Mouse (Mus musculus) NIH3T3 (cell line): ENCODE measurements at regions not wholly inside any gene's neighbourhood (a gene's known extent, or its start where the extent isn't known, plus 50 kb on each side); places are given as distances from the start of the nearest gene placed in this dataset.

Experiments
- DNase-seq: peaks from one replicate; pipeline ENCODE4 v3.0.0-alpha.2; 2012; ENCODE audit warnings: low read depth

DNA sequence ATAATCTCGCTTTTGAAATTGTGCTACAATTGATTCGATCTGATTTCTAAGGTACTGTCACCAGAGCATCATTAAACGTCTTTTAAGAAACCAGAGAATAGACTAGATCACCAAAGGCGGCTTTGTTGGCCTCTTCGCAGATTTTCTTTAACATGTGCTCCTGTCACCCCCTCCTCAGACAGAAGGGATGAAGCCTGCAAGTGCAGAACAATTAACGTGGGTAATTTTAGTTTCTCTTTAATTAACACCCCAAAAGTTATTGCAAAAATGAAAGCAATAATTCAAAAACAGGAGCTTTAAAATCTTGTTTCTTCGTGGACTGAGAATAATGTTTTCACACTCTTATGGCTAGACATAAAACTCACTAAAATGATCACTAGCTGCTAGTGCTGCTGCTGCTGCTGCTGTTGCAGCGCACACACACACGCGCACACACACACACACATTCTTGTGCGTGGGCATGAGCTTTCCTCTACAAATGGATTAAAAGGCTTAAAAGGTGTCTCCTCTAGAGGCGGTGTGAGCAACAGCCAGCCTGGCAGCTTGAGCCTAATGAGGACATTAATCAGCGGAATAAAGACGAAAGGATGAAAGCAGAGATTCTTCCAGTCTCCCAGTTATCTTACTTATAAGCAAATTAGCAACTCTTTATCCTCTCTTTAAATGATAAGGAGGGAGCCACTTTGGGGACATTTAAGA lies 550.5 kb upstream of the Btbd3 start:
- no peak for DNase-seq

DNA sequence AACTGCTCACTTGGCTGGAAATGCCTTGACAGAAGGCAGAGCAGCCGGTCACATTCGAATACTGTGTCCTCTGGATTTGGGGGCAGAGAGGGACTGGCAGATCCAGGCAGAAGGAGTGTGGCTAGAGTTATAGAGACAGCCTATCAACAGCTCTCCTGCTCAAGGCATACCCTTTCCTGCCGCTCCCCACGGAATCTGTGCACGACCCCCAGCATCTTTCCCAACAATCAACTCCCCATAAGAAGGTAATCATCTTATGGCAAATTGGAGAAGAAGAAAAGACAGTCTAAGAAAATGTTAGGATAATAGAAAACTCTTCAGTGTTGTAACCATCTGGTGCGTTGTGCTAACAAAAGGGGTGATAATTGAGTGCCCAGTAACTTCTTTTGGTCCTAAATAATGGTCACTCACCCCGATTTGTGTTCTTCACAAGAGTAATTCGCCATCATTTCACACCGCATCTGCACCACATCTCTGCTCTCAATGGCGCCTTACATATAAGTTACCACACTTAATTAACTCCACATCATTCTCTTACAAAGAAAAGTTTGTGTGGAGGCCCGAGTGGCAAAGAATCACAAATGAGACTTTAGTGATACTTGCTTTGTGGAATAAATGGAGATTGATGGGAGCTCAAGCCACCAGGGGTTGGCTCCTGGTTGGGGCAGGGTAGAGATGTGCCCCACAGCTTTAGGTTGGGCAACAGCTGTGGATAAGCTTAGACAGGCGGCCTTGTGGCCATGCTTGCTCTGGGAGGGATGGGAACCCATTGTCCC lies 551.2 kb upstream of the Btbd3 start:
- no peak for DNase-seq

DNA sequence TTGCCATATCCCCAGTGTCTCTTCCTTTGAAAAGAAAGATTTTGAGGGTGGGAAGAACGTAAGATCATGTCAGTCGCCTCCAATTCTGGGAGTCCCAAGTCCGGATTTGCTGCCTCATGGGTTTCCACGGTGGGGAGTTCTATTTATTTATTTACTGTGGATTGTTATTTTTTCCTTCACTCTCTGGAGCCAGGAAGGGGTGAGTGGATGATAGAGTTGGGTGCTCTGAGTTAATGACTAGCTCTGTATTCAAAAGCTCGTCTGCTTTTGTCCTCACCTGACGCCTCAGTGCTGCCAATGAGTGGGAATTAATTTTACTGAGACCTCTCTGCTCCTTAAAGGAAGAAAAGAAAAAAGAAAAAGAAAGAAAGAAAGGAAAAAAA lies 551.8 kb upstream of the Btbd3 start:
- DNase-seq = no peak

DNA sequence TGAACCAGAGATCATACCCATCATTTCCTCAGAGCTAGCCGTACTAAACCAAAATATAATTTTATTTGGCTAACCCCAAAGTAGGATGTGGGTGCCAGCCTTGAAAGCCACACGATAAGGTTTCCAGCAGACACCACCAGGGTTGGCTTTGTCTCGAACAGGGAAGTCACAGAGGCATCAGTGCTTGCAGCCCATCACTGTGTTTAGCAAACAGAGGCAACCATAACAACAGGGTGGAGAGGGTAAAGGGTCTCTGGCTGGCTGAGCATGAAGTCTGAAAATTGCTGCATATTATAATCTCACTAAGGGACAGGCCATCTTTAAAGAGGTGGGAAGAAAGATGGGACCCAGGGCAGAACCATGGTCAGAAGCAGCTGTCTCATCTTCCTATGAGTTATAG lies 552.3 kb upstream of the Btbd3 start:
- DNase-seq = no peak

DNA sequence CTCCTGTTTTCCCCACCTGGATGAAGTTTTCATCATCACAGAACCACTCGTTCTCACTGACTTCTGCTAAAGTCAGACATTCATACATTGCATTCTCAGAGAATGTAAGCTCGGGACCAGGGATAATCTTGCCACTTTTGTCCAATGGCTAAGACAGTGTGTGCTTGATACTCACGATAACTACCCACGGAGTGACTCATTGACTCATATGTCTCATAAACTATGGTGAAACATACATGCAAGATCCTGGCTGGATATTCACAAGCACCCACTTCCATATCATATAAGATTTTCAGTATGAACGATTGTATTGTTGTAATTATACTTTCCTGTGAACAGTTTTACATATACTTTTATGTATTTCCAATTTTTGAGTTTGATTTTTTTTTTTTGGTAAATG lies 560.5 kb upstream of the Btbd3 start:
- DNase-seq = peak; percentile 33

DNA sequence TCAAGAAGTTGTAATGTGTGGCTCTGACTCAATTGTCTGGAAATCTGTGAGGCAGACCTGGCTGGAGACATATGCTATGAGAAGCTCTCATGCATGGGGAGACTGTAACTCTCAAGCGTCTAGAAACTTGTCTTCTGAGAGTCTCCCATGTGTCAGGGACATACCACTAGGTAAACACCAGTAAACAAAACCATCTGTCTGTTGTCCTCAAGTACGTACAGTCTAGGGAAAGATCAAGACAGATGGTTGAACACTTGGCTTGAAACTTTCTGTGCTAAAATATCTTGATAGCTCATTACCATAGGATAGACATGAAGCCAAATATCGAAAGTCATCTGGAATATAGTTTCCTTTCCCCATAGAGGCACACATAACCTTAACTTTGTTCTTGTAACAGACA lies 562.3 kb upstream of the Btbd3 start:
- DNase-seq = no peak

DNA sequence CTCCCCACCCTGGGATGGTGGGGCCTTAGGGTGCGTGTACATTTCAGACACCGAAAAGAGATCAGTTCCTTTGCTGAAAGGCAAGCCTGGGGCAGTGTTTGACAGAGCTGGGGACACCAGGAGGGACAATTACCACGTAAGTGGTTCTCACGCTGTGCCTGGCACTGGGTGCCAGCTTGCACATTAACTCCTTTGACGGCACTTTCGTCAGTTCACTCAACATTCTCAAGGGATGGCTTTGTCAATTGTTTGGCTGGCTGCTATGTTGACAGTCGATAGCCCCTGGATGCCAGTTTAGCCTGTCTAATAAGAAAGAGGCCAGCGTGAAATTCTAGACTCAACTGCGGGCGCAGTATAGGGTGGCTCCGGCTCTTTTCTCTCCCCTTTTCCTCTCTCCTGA lies 569.2 kb upstream of the Btbd3 start:
- no peak for DNase-seq

DNA sequence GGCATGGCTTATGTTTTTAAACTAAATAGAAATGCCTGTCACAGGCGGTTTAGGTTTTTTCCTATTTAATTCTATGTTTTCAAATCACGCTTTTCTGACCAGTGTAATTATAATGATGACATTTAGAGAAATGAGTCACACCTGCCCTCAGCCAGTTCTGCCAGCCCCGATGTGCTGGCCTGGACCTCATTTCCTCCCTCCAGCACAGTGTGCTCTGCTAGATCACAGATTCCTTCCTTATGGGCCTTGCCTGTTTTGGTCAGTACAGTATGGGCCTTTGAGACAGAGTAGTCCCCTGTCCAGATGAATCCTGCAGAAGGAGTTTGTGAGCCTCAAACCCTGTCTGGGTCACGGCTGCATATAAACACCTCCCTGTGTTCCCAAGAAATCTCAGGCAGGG lies 569.6 kb upstream of the Btbd3 start:
- DNase-seq = peak; percentile 74

DNA sequence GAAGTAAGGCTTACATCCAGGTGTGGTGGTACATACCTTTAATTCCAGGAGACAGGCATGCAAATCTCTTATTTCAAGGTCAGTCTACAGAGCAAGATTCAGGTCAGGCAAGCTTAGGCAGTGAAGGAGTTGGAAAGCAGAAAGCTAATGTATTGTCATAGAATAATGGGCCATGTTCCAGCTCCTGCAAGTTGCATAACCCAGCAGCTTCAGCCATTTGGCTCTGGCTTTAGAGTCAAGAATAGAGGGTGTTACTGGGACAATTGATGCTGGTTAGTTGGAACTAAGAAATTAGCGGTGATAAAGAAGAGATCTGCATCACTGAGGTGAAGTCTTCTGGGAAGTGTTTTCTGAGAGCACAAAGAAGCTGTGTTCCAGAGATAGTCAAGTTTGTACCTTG lies 565.3 kb upstream of the Jag1 start:
- DNase-seq = no peak

DNA sequence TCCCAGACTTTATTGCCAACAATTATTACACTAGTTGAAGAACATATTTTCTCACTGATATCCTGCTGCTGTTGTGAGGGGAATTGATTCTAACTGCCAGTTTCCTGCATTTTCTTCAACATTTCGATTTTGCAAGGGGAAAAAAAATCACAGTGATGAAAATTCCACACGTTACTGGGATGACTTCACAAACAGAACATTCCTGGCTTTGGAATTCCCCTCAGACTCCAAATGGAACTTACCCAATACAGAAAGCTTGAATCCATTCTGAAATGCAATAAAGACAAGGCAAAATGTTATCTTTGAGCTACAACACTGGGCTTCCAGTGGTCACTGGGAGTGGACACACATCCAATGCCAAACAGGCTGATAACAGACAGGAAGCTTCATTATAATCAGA lies 546.7 kb upstream of the Jag1 start:
- peak; percentile 63 for DNase-seq

DNA sequence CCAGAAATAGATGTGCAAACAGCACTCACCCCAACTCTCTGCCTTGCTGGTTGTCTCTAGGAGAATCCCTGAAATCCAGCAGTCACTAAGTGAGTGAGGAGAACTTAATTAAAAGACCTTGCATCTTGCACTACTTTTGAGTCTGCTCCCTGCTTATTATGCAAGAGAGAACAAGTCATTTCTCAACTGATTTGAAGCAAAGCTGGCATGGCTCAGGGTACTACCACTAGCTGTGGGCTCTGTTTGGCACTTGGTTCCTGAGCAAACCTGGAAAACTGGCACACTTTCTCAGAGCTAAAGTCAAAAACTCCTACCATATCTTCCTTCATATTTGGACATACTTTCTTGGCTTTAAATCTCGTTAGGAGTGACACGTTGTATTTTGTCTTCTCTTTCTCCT lies 545.8 kb upstream of the Jag1 start:
- DNase-seq = peak; percentile 7

DNA sequence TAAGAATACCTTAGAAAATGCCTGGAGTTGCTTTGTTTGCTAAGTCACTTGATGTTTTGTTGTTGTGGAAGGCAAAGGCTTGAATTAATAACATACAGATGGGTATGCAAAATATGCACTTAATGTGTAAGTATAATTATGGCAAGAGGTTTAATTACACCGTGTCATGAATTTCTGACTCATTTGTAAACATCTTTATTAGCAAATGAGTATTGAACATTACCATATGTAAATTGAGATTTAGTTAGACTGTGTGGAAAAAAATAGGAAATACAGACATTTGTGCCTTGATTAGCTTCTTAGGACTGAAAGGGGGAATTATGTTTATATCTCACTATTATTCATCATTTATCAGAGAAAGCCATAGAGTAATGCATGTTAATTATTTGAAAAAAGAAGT lies 544.0 kb upstream of the Jag1 start:
- no peak for DNase-seq

DNA sequence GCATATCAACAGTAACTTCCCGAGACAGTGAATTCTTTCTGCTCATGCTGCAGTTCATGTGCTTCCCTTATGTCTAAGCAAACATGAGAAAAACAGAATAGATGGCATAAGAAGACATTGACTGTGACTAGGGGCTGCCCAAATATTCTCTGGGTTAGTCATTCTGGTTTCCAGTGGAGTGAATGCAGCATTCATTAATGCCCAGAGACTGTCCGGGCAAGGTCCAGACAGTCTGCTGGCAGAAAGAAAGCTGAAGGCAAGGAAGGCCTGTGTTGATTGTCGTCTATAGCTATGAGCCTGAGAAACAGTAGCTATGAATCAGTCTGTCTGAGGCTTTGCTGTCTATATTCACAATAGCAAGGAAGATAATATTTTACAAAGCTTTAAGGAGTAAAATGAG lies 537.9 kb upstream of the Jag1 start:
- DNase-seq = peak; percentile 31

DNA sequence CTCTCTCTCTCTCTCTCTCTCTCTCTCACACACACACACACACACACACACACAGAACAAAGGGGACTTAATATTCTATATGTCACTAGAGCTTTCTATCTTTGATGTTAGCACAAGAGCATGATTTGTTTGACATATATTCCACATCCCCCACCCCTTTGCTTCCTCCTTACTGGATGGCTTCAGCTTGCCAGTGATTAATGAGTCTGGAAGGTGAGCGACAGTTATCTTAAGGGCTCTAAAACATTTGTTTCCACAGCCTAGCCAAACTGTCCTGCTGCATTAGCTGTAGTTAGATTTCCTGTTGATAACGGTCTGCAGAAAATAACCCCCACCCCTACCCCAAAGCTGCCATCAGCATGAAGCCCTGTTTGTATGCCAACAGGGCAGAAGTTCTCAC lies 527.7 kb upstream of the Jag1 start:
- no peak for DNase-seq

DNA sequence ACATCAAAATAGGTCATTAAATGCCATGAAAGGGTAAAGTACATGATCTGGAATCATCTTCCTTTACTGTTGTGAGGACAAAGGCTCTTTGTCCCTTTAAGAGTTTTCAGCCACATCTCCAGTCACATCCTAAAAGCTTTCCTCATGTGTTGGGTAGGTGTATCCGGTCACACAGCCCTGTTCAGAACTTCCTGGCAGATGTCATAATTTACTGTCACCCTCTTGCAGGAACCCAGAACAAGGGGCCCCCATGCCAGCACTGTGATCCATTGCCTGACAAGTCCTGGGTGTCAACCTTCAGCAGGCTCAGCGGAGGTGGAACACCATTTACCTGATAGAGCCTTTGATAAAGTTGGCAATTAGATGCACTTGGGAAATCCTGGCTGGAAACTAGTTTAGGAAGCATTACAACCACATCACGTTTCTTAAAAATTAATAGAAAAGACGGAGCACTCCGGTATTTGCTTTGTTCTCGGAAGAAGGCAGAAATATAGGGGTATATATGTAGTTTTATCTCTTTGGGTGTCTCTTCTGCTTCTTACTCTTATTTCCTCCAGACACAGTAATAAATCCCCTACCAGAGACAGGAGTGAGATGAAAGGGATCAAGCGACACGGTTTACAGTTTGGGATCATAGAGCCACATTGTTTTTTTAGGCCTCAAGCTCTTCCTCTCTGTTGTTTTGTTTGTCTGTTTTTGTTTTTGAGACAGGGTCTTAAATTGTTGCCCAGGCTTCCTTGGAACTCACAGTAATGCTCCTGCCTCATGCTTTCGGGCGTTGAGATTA lies 527.0 kb upstream of the Jag1 start:
- DNase-seq = no peak

DNA sequence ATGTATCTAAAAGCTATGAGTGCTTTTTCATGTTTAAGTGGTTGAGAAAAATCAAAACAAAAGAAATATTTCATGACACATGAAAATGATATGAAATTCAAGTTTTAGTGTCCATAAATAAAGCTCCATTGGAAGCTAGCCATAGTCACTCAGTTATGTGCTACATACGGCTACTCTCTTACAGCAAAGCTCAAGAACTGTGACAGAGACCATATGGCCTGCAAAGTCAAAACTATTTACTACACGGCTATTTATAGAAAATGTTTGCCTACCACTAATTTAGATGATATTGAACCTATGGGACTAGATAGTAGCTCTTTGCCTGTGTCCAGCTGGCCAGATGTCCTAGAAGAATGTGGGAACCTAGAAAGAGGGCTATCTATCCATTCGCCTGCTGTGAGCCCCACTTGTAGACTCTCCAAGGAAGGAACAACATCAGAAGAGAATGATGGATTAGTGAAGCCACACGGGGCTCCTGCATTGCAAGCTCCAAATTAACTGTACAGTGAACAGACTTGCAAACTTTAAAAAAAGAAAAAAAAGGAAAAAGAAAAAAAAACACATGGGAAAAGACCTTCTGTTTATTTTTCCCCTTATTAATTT lies 518.7 kb upstream of the Jag1 start:
- DNase-seq = no peak

DNA sequence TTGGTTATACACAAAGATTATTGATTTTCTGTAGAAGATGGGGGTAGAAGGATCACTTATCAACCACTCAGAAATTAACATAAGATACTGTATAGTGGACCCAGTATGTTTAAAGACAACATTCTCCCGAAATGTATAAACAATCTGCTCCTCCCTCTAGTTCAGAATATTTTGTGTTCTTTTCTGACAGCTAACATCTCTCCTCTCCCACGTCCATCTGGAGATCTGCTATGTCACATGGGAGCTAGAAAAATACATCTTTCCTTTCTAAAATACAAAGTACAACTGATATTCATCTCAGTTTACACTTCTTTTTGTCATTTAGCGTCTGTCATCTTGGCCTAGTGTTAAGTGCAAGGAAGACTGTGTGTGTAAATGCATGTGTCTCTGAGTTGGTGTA lies 500.2 kb upstream of the Jag1 start:
- no peak for DNase-seq

DNA sequence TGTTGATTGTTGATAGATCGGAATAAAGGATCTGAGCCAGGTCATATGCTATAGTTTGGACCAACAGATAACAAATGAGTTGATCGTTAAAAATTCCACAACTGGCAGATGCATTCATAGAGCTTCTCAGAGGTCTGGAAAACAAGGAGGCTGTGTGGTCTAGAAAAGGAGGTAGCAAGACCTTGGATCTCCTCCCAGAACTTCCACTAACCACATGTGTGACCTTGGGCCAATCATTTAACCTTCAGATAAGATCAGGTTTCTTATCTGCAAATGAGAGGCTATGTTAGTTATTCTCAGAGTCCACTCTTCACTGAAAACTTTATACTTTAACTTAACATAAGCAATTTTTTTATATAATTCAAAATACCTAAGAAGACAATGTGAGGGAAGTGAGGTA lies 497.3 kb upstream of the Jag1 start:
- DNase-seq = peak; percentile 20

DNA sequence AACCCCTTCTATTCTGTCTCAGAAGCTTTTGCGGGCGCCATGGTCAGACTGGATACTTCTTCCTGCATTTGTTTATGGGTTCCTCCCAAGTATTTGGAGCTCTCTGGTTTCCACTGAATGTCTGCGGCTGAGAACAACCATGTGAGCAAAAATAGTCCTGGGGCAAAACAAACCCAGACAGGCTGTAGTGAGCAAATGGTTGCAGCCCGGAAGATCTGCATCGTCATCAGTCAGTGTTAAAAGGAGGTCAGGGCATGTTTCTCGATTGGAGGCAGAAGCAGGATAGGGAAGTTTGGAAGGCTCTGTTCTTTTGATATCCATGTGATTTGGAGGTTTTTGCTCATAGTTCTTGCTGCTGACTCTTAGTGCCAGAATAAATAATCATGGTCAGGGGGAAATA lies 492.1 kb upstream of the Jag1 start:
- DNase-seq = peak; percentile 6

DNA sequence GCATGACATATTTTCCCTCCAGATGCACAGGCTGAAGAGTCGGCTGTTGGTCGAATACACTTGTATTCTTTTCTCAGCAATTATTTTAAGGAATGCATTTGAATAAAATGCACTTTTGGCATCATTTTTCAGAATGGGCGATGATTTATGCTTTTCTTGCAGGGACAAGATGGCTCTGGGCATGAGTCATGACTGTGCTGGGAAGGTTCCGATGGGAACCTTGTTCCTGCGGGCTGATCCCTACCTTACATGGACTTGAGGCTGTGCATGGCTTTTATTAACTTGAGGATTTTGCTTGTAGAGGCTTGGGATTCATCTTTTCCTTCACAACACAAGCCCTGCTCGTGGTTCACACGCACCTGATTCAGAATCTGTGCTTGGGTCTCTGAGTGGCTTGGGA lies 481.7 kb upstream of the Jag1 start:
- peak; percentile 92 for DNase-seq

DNA sequence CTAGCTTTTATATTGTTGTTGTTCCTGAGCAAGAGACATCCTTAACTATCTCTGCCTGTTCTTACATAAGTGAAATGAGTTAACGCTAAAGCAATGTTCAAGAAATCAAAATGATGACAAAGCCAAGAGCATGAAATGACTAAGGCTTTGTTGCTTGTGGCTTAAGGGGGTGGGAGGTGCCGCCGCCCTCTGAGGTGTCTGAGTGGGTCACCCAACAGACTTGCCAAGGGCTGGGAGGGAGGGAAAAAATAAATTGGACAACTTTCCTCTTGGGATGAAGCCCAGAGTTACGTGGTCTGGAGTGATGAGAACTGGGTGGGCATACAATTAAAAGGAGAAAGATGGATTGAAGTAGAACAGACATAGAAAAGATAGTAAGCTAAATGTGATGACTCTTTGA lies 478.1 kb upstream of the Jag1 start:
- DNase-seq = peak; percentile 73

DNA sequence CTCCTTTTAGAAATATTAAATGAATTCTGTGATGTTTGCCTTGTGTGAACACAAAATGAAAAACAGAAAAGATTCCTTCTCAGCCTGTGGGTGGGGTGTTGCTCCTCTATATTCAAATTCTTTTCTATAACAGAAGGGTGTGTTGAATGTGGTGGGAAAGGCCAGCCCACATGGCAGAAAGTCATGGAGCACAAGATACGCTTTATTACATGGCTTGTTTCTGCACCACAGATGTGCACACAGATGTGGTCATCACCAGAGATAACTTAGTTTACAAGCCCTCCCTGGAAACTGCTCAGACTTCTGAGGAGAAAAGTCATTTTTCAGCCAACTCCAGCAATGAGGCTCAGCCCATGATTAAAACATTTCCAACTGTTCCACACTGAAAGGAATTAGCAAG lies 475.1 kb upstream of the Jag1 start:
- peak; percentile 29 for DNase-seq

DNA sequence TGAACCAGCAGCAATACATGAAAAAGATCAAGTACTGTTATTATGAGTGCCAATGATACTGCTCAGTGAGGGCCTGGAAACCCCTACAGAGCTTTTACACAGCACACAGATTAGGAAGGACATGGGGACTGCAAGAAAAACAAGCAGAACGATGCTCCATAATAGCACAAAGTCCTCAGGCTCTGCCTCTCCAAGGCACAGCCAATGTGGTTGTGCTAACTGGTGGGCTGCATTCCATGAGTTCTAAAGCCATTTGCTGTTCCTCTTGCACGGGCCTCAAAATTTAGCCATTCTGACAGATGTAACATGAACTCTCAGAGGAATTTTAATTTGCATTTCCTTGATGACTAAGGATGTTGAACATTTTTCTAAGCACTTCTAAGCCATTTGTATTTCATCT lies 465.0 kb upstream of the Jag1 start:
- peak; percentile 68 for DNase-seq
